Mouse (Mus musculus): ENCODE data around the gene Zfp653. TPM values are rescaled to one million over a fixed set of nuclear protein-coding genes. Genes with fewer than 3 reads are reported as not detected.
A peak's percentile ranks its signal among the peaks of the same experiment; 100 is the strongest.

Gene Zfp653
- polyA plus RNA-seq, 1 experiment from 2014 or later = 8.9 TPM

GRCm38 (mm10) chr9:22054411-22055076 lies 16.6 kb downstream of the Zfp653 start:
- peaks cover 38% of the 10 kb centered on the region for H3K27me3 ChIP-seq (ENCODE audit: insufficient read depth, low read length)
- WGBS = 2% methylated on average over 32 of the region's 32 CpGs
- ATAC-seq (replicated peaks; ENCODE audit: low FRiP score, low read depth) (peak; percentile 44), DNase-seq (ENCODE audit: low spot score) (peak; percentile 82)
- H3K4me2 ChIP-seq (ENCODE audit: low read length) = peak overlapping the region; percentile 23
- H3K4me1 ChIP-seq (replicated peaks; ENCODE audit: insufficient read depth, low read length) = peaks cover 16% of the 10 kb centered on the region
- peak; percentile 71 for TF ChIP-seq CTCF (IDR thresholded peaks at IDR 0.05; ENCODE audit: low read depth)
- no peak overlapping the region for H3K9ac ChIP-seq (ENCODE audit: low read depth, low read length)
- no peaks in the 10 kb centered on the region for H3K9me3 ChIP-seq (replicated peaks; ENCODE audit: low read length)
- peaks cover 16% of the 10 kb centered on the region; the same call in 1 of the 2 replicates for H3K36me3 ChIP-seq (ENCODE audit: insufficient read depth, low read length)
- H3K4me3 ChIP-seq (replicated peaks; ENCODE audit: low read depth, low read length) = no peak overlapping the region
- H3K27ac ChIP-seq = no peak overlapping the region

GRCm38 (mm10) chr9:22053657-22054056 lies 17.5 kb downstream of the Zfp653 start:
- Histone ChIP-seq H3K4me1 (replicated peaks; ENCODE audit: insufficient read depth, low read length) (peaks cover 16% of the 10 kb centered on the region), H3K4me2 (ENCODE audit: low read length) (no peak overlapping the region), H3K36me3 (ENCODE audit: insufficient read depth, low read length) (peaks cover 12% of the 10 kb centered on the region; the same call in 1 of the 2 replicates), H3K27ac (no peak overlapping the region), H3K9ac (ENCODE audit: low read depth, low read length) (no peak overlapping the region), H3K27me3 (ENCODE audit: insufficient read depth, low read length) (peaks cover 38% of the 10 kb centered on the region), H3K4me3 (replicated peaks; ENCODE audit: low read depth, low read length) (no peak overlapping the region), H3K9me3 (replicated peaks; ENCODE audit: low read length) (no peaks in the 10 kb centered on the region)
- DNase-seq (ENCODE audit: low spot score) = peak; percentile 45
- 27% methylated on average over 6 of the region's 7 CpGs for WGBS
- ATAC-seq (replicated peaks; ENCODE audit: low FRiP score, low read depth) = no peak
- no peak for TF ChIP-seq CTCF (IDR thresholded peaks at IDR 0.05; ENCODE audit: low read depth)

GRCm38 (mm10) chr9:22051958-22052254 lies 19.3 kb downstream of the Zfp653 start, which contains the start of gene Elavl3:
Gene Elavl3, minus strand, starts transcription at chr9:22052023.
- Histone ChIP-seq H3K27ac (no peak within 1 kb of the TSS), H3K9me3 (replicated peaks; ENCODE audit: low read length) (no peaks in the 10 kb centered on the region), H3K4me3 (replicated peaks; ENCODE audit: low read depth, low read length) (peak within 1 kb of the TSS; percentile 21), H3K9ac (ENCODE audit: low read depth, low read length) (no peak within 1 kb of the TSS), H3K4me1 (replicated peaks; ENCODE audit: insufficient read depth, low read length) (peaks cover 16% of the 10 kb centered on the region), H3K36me3 (ENCODE audit: insufficient read depth, low read length) (no peaks in the 10 kb centered on the region), H3K4me2 (ENCODE audit: low read length) (peak within 1 kb of the TSS; percentile 62), H3K27me3 (ENCODE audit: insufficient read depth, low read length) (peaks cover 38% of the 10 kb centered on the region)
- DNase-seq (ENCODE audit: low spot score) (no peak), ATAC-seq (replicated peaks; ENCODE audit: low FRiP score, low read depth) (no peak)
- TF ChIP-seq CTCF (IDR thresholded peaks at IDR 0.05; ENCODE audit: low read depth) = no peak
- WGBS = 3% methylated on average over 22 of the region's 28 CpGs

GRCm38 (mm10) chr9:22051161-22051957 lies 19.8 kb downstream of the Zfp653 start:
- DNase-seq (ENCODE audit: low spot score) (no peak), ATAC-seq (replicated peaks; ENCODE audit: low FRiP score, low read depth) (no peak)

GRCm38 (mm10) chr9:22050351-22050889 lies 20.8 kb downstream of the Zfp653 start:
- DNase-seq (ENCODE audit: low spot score) = peak; percentile 28
- Histone ChIP-seq H3K36me3 (ENCODE audit: insufficient read depth, low read length) (no peaks in the 10 kb centered on the region), H3K4me3 (replicated peaks; ENCODE audit: low read depth, low read length) (peak overlapping the region; percentile 21), H3K9ac (ENCODE audit: low read depth, low read length) (no peak overlapping the region), H3K4me2 (ENCODE audit: low read length) (peak overlapping the region; percentile 62), H3K27me3 (ENCODE audit: insufficient read depth, low read length) (peaks cover 38% of the 10 kb centered on the region), H3K27ac (no peak overlapping the region), H3K9me3 (replicated peaks; ENCODE audit: low read length) (no peaks in the 10 kb centered on the region), H3K4me1 (replicated peaks; ENCODE audit: insufficient read depth, low read length) (peaks cover 16% of the 10 kb centered on the region)
- no peak for TF ChIP-seq CTCF (IDR thresholded peaks at IDR 0.05; ENCODE audit: low read depth)
- WGBS = 2% methylated on average over 42 of the region's 43 CpGs
- no peak; the same call in 1 of the 2 replicates for ATAC-seq (replicated peaks; ENCODE audit: low FRiP score, low read depth)

More at GRCm38 (mm10) chr9:22051161-22051957, 19.8 kb downstream of the Zfp653 start:
- no peaks in the 10 kb centered on the region for H3K9me3 ChIP-seq (replicated peaks; ENCODE audit: low read length)
- peaks cover 38% of the 10 kb centered on the region for H3K27me3 ChIP-seq (ENCODE audit: insufficient read depth, low read length)
- WGBS = 1% methylated on average over 64 of the region's 67 CpGs
- no peaks in the 10 kb centered on the region for H3K36me3 ChIP-seq (ENCODE audit: insufficient read depth, low read length)
- TF ChIP-seq CTCF (IDR thresholded peaks at IDR 0.05; ENCODE audit: low read depth) = no peak
- H3K27ac ChIP-seq = no peak overlapping the region
- H3K4me2 ChIP-seq (ENCODE audit: low read length) = peak overlapping the region; percentile 62
- H3K9ac ChIP-seq (ENCODE audit: low read depth, low read length) = no peak overlapping the region
- H3K4me3 ChIP-seq (replicated peaks; ENCODE audit: low read depth, low read length) = peak overlapping the region; percentile 21
- peaks cover 16% of the 10 kb centered on the region for H3K4me1 ChIP-seq (replicated peaks; ENCODE audit: insufficient read depth, low read length)

- Histone ChIP-seq H3K27ac (no peak overlapping the region), H3K27me3 (ENCODE audit: insufficient read depth, low read length) (peaks cover 38% of the 10 kb centered on the region), H3K9ac (ENCODE audit: low read depth, low read length) (no peak overlapping the region), H3K9me3 (replicated peaks; ENCODE audit: low read length) (no peaks in the 10 kb centered on the region), H3K4me3 (replicated peaks; ENCODE audit: low read depth, low read length) (0 out of 2 replicates have a peak overlapping the region, but pooled peaks have one; percentile 21), H3K4me1 (replicated peaks; ENCODE audit: insufficient read depth, low read length) (peaks cover 16% of the 10 kb centered on the region), H3K36me3 (ENCODE audit: insufficient read depth, low read length) (no peaks in the 10 kb centered on the region), H3K4me2 (ENCODE audit: low read length) (no peak overlapping the region)
- no peak for ATAC-seq (replicated peaks; ENCODE audit: low FRiP score, low read depth)
- TF ChIP-seq CTCF (IDR thresholded peaks at IDR 0.05; ENCODE audit: low read depth) = no peak
- 57% methylated on average over 4 of the region's 4 CpGs for WGBS
- no peak for DNase-seq (ENCODE audit: low spot score)
Measured at GRCm38 (mm10) chr9:22049721-22050270, 21.4 kb downstream of the Zfp653 start.

All from kidney, postnatal 0 days (tissue).